Mouse (Mus musculus): ENCODE measurements around the gene Lrrc4. TPM values are rescaled to one million over a fixed set of nuclear protein-coding genes. Genes with fewer than 3 reads are reported as not detected.

Lrrc4 gene
- polyA plus RNA-seq, 1 experiment from 2014 or later = 4.7 TPM

DNA sequence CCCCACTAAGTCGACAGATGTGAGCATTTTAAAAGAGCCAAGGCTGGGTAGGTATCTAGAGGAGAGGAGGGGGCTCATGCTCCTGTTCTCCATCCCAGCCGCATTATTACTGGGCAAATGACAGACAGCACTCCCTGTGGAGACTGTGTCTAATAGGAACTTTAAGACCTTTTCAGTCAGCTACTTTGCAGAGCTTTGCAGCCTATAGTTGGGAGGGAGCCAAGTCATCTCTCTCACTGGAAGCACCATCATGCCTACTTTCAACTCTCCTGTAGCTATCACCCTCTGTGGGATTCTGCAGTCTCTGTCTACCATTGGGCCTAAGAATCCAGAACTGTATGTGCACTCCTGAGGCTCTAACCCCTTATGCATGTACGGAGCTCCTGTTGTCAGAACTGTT is 5.7 kb downstream of the Lrrc4 start:
- ATAC-seq (ENCODE audit: low FRiP score) = no peak
- Histone ChIP-seq H3K9me3 (ENCODE audit: control insufficient read depth, low read length) (no peaks in the 10 kb centered on the region), H3K4me1 (replicated peaks; ENCODE audit: control insufficient read depth, insufficient read depth, low read length) (peaks cover 13% of the 10 kb centered on the region; the same call in 1 of the 2 replicates), H3K27ac (ENCODE audit: low read depth, low read length) (no peak overlapping the region), H3K4me2 (replicated peaks; ENCODE audit: low read depth, low read length) (no peak overlapping the region), H3K4me3 (ENCODE audit: low read depth, low read length) (no peak overlapping the region), H3K27me3 (ENCODE audit: control insufficient read depth, insufficient read depth, low read length) (no peaks in the 10 kb centered on the region), H3K9ac (ENCODE audit: low read depth, low read length) (no peak overlapping the region), H3K36me3 (ENCODE audit: control insufficient read depth, insufficient read depth, low read length) (no peaks in the 10 kb centered on the region)
- no peak for DNase-seq (ENCODE audit: low spot score)
- WGBS = 65% methylated on average over 3 of the region's 3 CpGs

DNA sequence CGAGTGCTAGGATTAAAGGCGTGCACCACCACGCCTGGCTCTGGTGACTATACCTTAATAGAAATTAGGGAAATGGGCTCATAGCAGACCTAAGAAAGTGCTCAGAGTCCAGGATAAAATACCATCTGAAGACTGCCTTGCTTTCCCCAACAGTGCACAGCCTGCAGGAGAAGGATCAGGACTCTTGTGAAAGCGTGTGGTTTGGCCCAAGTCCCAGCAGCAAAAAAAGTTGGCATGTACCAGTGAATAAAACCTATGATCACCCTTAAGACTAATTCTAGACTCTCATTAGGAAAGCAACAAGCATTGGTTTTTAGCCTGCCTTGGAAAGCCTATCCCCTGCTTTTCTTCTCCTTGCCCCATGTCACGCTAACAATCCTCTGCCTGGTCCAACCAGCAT is 7.7 kb downstream of the Lrrc4 start:
- DNase-seq (ENCODE audit: low spot score) (no peak), ATAC-seq (ENCODE audit: low FRiP score) (no peak)
- no peak overlapping the region for H3K4me2 ChIP-seq (replicated peaks; ENCODE audit: low read depth, low read length)
- H3K9me3 ChIP-seq (ENCODE audit: control insufficient read depth, low read length) = no peaks in the 10 kb centered on the region
- no peak overlapping the region for H3K4me3 ChIP-seq (ENCODE audit: low read depth, low read length)
- H3K4me1 ChIP-seq (replicated peaks; ENCODE audit: control insufficient read depth, insufficient read depth, low read length) = peaks cover 10% of the 10 kb centered on the region; the same call in 1 of the 2 replicates
- H3K9ac ChIP-seq (ENCODE audit: low read depth, low read length) = no peak overlapping the region
- no peaks in the 10 kb centered on the region for H3K27me3 ChIP-seq (ENCODE audit: control insufficient read depth, insufficient read depth, low read length)
- no peak overlapping the region for H3K27ac ChIP-seq (ENCODE audit: low read depth, low read length)
- WGBS = 90% methylated on average over 5 of the region's 5 CpGs
- H3K36me3 ChIP-seq (ENCODE audit: control insufficient read depth, insufficient read depth, low read length) = no peaks in the 10 kb centered on the region

DNA sequence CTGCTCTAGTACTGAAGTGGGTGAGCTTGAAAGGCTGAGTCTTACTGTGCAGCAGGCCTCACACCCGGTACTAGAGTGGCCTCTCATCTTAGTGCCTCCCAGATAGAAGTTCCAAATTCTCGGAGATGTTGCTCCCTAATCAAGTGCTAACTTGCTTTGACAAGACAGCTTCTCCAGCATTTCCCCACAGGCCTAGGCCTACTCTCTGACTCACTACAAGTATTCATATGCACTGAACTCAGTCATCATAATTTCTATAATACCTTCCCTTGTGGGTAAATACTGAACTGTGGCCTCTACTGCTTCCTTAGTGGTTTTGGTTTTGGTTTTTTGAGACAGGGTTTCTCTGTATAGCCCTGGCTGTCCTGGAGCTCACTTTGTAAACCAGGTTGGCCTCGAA is 8.2 kb downstream of the Lrrc4 start:
- whole genome bisulfite sequencing = 91% methylated on average over 3 of the region's 3 CpGs
- ATAC-seq (ENCODE audit: low FRiP score) (no peak), DNase-seq (ENCODE audit: low spot score) (no peak)
- Histone ChIP-seq H3K9ac (ENCODE audit: low read depth, low read length) (no peak overlapping the region), H3K4me2 (replicated peaks; ENCODE audit: low read depth, low read length) (no peak overlapping the region), H3K4me1 (replicated peaks; ENCODE audit: control insufficient read depth, insufficient read depth, low read length) (peaks cover 7% of the 10 kb centered on the region; the same call in 1 of the 2 replicates), H3K9me3 (ENCODE audit: control insufficient read depth, low read length) (no peaks in the 10 kb centered on the region), H3K36me3 (ENCODE audit: control insufficient read depth, insufficient read depth, low read length) (no peaks in the 10 kb centered on the region), H3K4me3 (ENCODE audit: low read depth, low read length) (no peak overlapping the region), H3K27me3 (ENCODE audit: control insufficient read depth, insufficient read depth, low read length) (no peaks in the 10 kb centered on the region), H3K27ac (ENCODE audit: low read depth, low read length) (no peak overlapping the region)

DNA sequence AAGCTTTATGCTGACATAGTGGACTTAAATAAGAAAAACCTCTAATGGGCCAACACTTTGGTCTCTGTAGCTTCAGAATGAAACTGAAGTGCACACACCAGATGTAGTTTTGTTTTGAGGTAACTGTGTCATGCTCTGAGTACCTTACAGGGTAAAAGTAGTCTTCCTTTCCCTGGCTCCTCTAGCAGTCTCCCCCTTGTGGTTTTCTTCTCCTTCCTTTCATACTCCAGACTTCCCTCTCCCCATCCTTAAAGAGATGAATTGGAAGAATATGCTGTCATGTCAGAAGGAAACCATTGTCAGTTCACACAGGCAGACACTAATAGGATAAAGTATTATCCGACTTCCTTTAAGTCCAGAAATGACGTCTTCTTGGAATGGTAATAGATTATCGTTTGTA is 9.3 kb downstream of the Lrrc4 start:
- Histone ChIP-seq H3K4me3 (ENCODE audit: low read depth, low read length) (no peak overlapping the region), H3K36me3 (ENCODE audit: control insufficient read depth, insufficient read depth, low read length) (no peaks in the 10 kb centered on the region), H3K4me1 (replicated peaks; ENCODE audit: control insufficient read depth, insufficient read depth, low read length) (peaks cover 4% of the 10 kb centered on the region; the same call in 1 of the 2 replicates), H3K9me3 (ENCODE audit: control insufficient read depth, low read length) (no peaks in the 10 kb centered on the region), H3K27ac (ENCODE audit: low read depth, low read length) (no peak overlapping the region), H3K27me3 (ENCODE audit: control insufficient read depth, insufficient read depth, low read length) (no peaks in the 10 kb centered on the region), H3K4me2 (replicated peaks; ENCODE audit: low read depth, low read length) (no peak overlapping the region), H3K9ac (ENCODE audit: low read depth, low read length) (no peak overlapping the region)
- DNase-seq (ENCODE audit: low spot score) (no peak), ATAC-seq (ENCODE audit: low FRiP score) (no peak)
- WGBS = 78% methylated on average over 3 of the region's 3 CpGs

DNA sequence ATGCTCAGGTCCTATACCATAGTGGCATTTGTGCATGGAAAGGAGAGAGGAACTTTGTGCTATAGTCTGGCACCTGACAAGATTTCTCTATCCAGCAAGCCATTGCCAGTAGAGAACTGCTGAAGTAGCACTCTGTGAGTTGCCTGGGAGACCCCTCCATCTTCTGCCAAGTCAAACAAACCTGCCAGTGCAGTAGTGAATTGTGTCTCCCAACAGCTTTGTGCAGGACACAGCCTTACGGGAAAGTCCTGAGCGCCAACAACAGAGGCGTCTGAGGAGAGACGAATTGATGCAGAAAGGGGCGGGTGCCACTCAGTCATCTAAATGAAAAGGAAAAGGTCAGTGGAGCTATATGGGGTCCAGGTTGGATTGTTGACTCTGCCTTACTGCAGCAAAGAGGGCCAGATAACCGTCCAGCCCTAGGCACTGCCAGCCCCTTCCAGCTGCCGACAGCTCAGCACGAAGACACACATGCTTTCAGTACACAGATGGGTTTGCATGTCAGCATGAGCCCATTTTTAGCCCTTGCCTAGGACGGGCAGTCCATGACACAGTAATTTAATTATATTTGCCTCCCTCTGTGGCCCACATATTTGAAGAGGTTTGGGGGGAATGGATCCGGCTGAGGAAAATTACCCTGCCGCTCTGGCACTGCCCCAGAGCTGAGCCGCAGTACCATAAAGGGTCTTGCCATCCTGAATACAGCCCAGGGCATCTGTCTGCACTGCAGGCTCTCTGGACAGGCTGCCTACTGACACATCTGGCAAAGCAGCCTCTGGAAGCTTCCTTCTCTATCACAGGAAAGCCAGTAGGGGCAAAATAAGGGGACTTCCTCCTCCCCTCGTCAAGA is 11.8 kb downstream of the Lrrc4 start:
- no peak for DNase-seq (ENCODE audit: low spot score)
- 59% methylated on average over 13 of the region's 13 CpGs for WGBS
- H3K4me3 ChIP-seq (ENCODE audit: low read depth, low read length) = no peak overlapping the region
- ATAC-seq (ENCODE audit: low FRiP score) = no peak
- no peaks in the 10 kb centered on the region for H3K27me3 ChIP-seq (ENCODE audit: control insufficient read depth, insufficient read depth, low read length)
- no peaks in the 10 kb centered on the region for H3K4me1 ChIP-seq (replicated peaks; ENCODE audit: control insufficient read depth, insufficient read depth, low read length)
- H3K27ac ChIP-seq (ENCODE audit: low read depth, low read length) = no peak overlapping the region
- no peak overlapping the region for H3K9ac ChIP-seq (ENCODE audit: low read depth, low read length)
- no peaks in the 10 kb centered on the region for H3K9me3 ChIP-seq (ENCODE audit: control insufficient read depth, low read length)
- no peak overlapping the region for H3K4me2 ChIP-seq (replicated peaks; ENCODE audit: low read depth, low read length)
- H3K36me3 ChIP-seq (ENCODE audit: control insufficient read depth, insufficient read depth, low read length) = no peaks in the 10 kb centered on the region

DNA sequence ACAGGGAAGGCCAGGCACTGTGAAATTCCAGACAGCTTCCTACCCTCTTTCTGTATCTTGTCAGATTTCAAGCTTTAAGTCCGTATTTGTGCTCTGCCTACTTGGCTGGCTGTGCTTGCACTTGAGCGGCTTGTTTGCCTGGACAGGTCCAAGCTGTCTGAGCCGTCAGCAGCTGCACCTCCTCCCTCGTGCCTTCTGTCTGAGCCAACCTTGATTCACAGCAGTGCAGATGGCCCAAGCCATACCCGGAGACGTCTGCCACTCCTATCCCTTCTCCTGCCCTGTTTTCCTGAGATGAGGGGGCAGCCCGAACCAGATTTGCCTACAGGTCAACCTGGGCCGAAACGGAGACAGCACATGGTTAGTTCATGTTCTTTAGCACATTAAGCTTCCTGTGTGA is 14.5 kb downstream of the Lrrc4 start:
- DNase-seq (ENCODE audit: low spot score) (no peak), ATAC-seq (ENCODE audit: low FRiP score) (no peak)
- H3K9ac ChIP-seq (ENCODE audit: low read depth, low read length) = no peak overlapping the region
- H3K27ac ChIP-seq (ENCODE audit: low read depth, low read length) = no peak overlapping the region
- H3K9me3 ChIP-seq (ENCODE audit: control insufficient read depth, low read length) = no peaks in the 10 kb centered on the region
- WGBS = 78% methylated on average over 9 of the region's 9 CpGs
- no peak overlapping the region for H3K4me2 ChIP-seq (replicated peaks; ENCODE audit: low read depth, low read length)
- H3K27me3 ChIP-seq (ENCODE audit: control insufficient read depth, insufficient read depth, low read length) = no peaks in the 10 kb centered on the region
- H3K4me1 ChIP-seq (replicated peaks; ENCODE audit: control insufficient read depth, insufficient read depth, low read length) = no peaks in the 10 kb centered on the region
- no peaks in the 10 kb centered on the region for H3K36me3 ChIP-seq (ENCODE audit: control insufficient read depth, insufficient read depth, low read length)
- H3K4me3 ChIP-seq (ENCODE audit: low read depth, low read length) = no peak overlapping the region

DNA sequence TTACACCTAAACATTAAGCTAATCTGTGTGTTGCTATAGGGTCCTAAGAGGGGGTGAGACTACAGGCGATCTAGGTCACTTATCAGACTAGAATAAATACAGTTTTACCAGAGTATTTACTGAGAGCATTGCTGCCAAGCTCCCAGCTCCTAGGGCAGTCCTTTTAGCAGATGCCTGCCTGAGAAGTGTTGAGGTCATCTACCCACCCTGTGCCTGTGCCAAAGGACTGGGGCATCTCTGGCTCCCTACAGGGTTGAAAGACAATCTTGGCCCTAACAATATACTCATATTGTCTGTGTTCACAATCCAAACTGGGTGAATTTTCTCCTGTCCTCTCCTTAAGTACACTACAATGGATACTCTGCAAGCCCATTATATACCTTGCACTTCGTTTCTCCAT is 16.7 kb downstream of the Lrrc4 start:
- H3K9ac ChIP-seq (ENCODE audit: low read depth, low read length) = no peak overlapping the region
- no peaks in the 10 kb centered on the region for H3K4me1 ChIP-seq (replicated peaks; ENCODE audit: control insufficient read depth, insufficient read depth, low read length)
- no peaks in the 10 kb centered on the region for H3K36me3 ChIP-seq (ENCODE audit: control insufficient read depth, insufficient read depth, low read length)
- H3K27me3 ChIP-seq (ENCODE audit: control insufficient read depth, insufficient read depth, low read length) = no peaks in the 10 kb centered on the region
- H3K27ac ChIP-seq (ENCODE audit: low read depth, low read length) = no peak overlapping the region
- WGBS = 87% methylated on average over 2 of the region's 2 CpGs
- H3K4me2 ChIP-seq (replicated peaks; ENCODE audit: low read depth, low read length) = no peak overlapping the region
- H3K9me3 ChIP-seq (ENCODE audit: control insufficient read depth, low read length) = no peaks in the 10 kb centered on the region
- ATAC-seq (ENCODE audit: low FRiP score) = no peak
- no peak overlapping the region for H3K4me3 ChIP-seq (ENCODE audit: low read depth, low read length)
- no peak for DNase-seq (ENCODE audit: low spot score)

DNA sequence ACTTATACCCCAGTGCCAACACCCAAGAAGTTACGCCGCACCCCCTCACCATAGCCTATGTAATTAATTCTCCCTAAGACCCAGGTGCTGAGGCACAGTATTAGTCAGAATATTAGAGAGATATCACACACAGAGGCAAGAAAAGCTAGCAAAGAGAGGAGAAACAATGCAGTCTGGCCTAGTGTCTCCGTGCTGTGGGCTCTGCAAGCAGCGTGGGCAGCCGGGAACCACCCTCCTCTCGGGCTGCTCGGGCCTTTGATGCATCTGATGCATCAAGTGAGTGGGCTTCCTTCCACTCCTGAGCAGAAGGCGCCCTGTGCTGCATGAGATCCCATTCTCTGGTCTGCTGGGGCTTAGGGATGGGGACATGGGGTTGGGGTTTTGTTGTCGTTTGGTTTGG is 18.5 kb downstream of the Lrrc4 start:
- DNase-seq (ENCODE audit: low spot score) = no peak
- Histone ChIP-seq H3K27me3 (ENCODE audit: control insufficient read depth, insufficient read depth, low read length) (no peaks in the 10 kb centered on the region), H3K4me1 (replicated peaks; ENCODE audit: control insufficient read depth, insufficient read depth, low read length) (no peaks in the 10 kb centered on the region), H3K27ac (ENCODE audit: low read depth, low read length) (no peak overlapping the region), H3K9ac (ENCODE audit: low read depth, low read length) (no peak overlapping the region), H3K36me3 (ENCODE audit: control insufficient read depth, insufficient read depth, low read length) (no peaks in the 10 kb centered on the region), H3K4me2 (replicated peaks; ENCODE audit: low read depth, low read length) (no peak overlapping the region), H3K4me3 (ENCODE audit: low read depth, low read length) (no peak overlapping the region), H3K9me3 (ENCODE audit: control insufficient read depth, low read length) (no peaks in the 10 kb centered on the region)
- ATAC-seq (ENCODE audit: low FRiP score) = no peak
- WGBS = 88% methylated on average over 9 of the region's 9 CpGs

DNA sequence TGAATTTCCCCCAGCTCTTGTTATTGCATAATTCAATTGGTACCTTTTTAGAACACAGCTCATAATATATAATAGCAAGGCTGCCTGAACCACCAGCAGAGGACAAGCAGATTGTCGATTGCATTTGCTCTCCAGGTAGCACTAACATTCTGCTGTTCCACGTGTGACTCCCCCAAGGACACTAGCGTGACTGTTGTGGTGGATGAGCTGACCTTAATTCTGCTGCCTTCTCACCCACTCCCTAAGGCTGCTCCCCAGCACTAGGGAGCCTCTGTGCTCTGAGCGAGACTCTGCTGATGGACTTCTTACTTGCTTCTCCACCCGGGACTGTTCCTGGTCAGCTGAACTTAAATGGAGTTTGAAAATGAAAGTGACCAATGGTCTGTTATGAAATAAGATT is 26.8 kb downstream of the Lrrc4 start:
- no peak for ATAC-seq (ENCODE audit: low FRiP score)
- 91% methylated on average over 5 of the region's 5 CpGs for WGBS
- Histone ChIP-seq H3K4me2 (replicated peaks; ENCODE audit: low read depth, low read length) (no peak overlapping the region), H3K4me1 (replicated peaks; ENCODE audit: control insufficient read depth, insufficient read depth, low read length) (no peaks in the 10 kb centered on the region), H3K9me3 (ENCODE audit: control insufficient read depth, low read length) (no peaks in the 10 kb centered on the region), H3K9ac (ENCODE audit: low read depth, low read length) (no peak overlapping the region), H3K4me3 (ENCODE audit: low read depth, low read length) (no peak overlapping the region), H3K36me3 (ENCODE audit: control insufficient read depth, insufficient read depth, low read length) (no peaks in the 10 kb centered on the region), H3K27me3 (ENCODE audit: control insufficient read depth, insufficient read depth, low read length) (no peaks in the 10 kb centered on the region), H3K27ac (ENCODE audit: low read depth, low read length) (no peak overlapping the region)
- no peak for DNase-seq (ENCODE audit: low spot score)

All from hindbrain, embryonic 11.5 days (tissue).